Comparison of ENCODE assay signal across 19 mouse cellular contexts in genomic region chr2:70742588-70742987, GRCm38 (mm10).
DNase-seq lines count a peak whose midpoint lies in the region; ATAC-seq lines count a peak whose summit lies in the region.
"Had no signal": no experiment of that assay in that cellular context is flagged by ENCODE, and none has a peak within 500 bp of the region (broad histone marks: within the 10 kb centered on the region; RNA-seq: fewer than 3 reads in every experiment).

No protein-coding gene starts in this region.

- WGBS in midbrain, embryonic 12.5 days = 84% methylated on average over 2 of the region's 2 CpGs
- WGBS in midbrain, embryonic 15.5 days = 85% methylated on average over 2 of the region's 2 CpGs

- no peak for ATAC-seq in midbrain, embryonic 12.5 days (ENCODE audit: low FRiP score, low read depth)
- ATAC-seq in midbrain, embryonic 15.5 days (replicated peaks) = no peak
- ATAC-seq in megakaryocyte progenitor cell, adult 5-6 weeks (replicated peaks; ENCODE audit: poor library complexity) = peak; percentile 54
- ATAC-seq: CD4-positive, CD25-positive, alpha-beta regulatory T cell, adult 4 months; forebrain, embryonic 15.5 days; intestine, embryonic 15.5 days had no signal

- H3K27ac ChIP-seq in midbrain, embryonic 12.5 days (replicated peaks) = 0 out of 2 replicates have a peak overlapping the region, but pooled peaks have one; percentile 25
- H3K27ac ChIP-seq in midbrain, embryonic 15.5 days = no peak overlapping the region
- H3K27ac ChIP-seq: embryonic facial prominence, embryonic 13.5 days; forebrain, embryonic 15.5 days; heart, adult 2 months; hindbrain, embryonic 10.5 days; hindbrain, embryonic 14.5 days; intestine, embryonic 15.5 days had no signal

- peaks cover 44% of the 10 kb centered on the region for H3K36me3 ChIP-seq in midbrain, embryonic 12.5 days
- H3K36me3 ChIP-seq in midbrain, embryonic 15.5 days (replicated peaks) = peaks cover 11% of the 10 kb centered on the region

- DNase-seq in MEL-GATA-1-ER (ENCODE audit: extremely low read depth, low read depth) (peak; percentile 25), adipocyte (ENCODE audit: low spot score) (no peak)
- no peak for DNase-seq in left cerebral cortex, adult 9 months (ENCODE audit: low spot score in 2 of 2)
- DNase-seq: adrenal gland, postnatal 10 days; cerebellum, adult 11 months; cerebellum, adult 8-10 months; cerebellum, postnatal 14 days; gastrocnemius, postnatal 10 days; heart, adult 2 months had no signal

- H3K4me1 ChIP-seq in midbrain, embryonic 12.5 days = peaks cover 4% of the 10 kb centered on the region; the same call in 1 of the 2 replicates
- no peaks in the 10 kb centered on the region for H3K4me1 ChIP-seq in midbrain, embryonic 15.5 days
- H3K4me1 ChIP-seq: embryonic facial prominence, embryonic 13.5 days; heart, embryonic 12.5 days; hindbrain, embryonic 10.5 days; intestine, embryonic 15.5 days had no signal

- no peak overlapping the region for H3K4me3 ChIP-seq in midbrain, embryonic 12.5 days
- H3K4me3 ChIP-seq in midbrain, embryonic 15.5 days = no peak overlapping the region
- H3K4me3 ChIP-seq: embryonic facial prominence, embryonic 13.5 days; forebrain, embryonic 15.5 days; heart, adult 2 months; heart, embryonic 12.5 days; hindbrain, embryonic 10.5 days; intestine, embryonic 15.5 days had no signal

- no peak overlapping the region for H3K4me2 ChIP-seq in midbrain, embryonic 12.5 days (replicated peaks)
- no peak overlapping the region for H3K4me2 ChIP-seq in midbrain, embryonic 15.5 days
- H3K4me2 ChIP-seq: embryonic facial prominence, embryonic 13.5 days; forebrain, embryonic 15.5 days; heart, embryonic 12.5 days; hindbrain, embryonic 14.5 days; intestine, embryonic 15.5 days had no signal

- no peak overlapping the region for H3K9ac ChIP-seq in midbrain, embryonic 12.5 days (replicated peaks)
- no peak overlapping the region for H3K9ac ChIP-seq in midbrain, embryonic 15.5 days
- H3K9ac ChIP-seq: embryonic facial prominence, embryonic 13.5 days; forebrain, embryonic 15.5 days; heart, embryonic 12.5 days; hindbrain, embryonic 14.5 days; intestine, embryonic 15.5 days had no signal

- H3K27me3 ChIP-seq in midbrain, embryonic 12.5 days = no peaks in the 10 kb centered on the region
- H3K27me3 ChIP-seq in midbrain, embryonic 15.5 days (replicated peaks) = no peaks in the 10 kb centered on the region
- H3K27me3 ChIP-seq: embryonic facial prominence, embryonic 13.5 days; forebrain, embryonic 15.5 days; heart, embryonic 12.5 days; intestine, embryonic 15.5 days had no signal

- H3K9me3 ChIP-seq in midbrain, embryonic 12.5 days = no peaks in the 10 kb centered on the region
- H3K9me3 ChIP-seq in midbrain, embryonic 15.5 days = no peaks in the 10 kb centered on the region
- H3K9me3 ChIP-seq: embryonic facial prominence, embryonic 13.5 days; forebrain, embryonic 15.5 days; heart, embryonic 12.5 days; hindbrain, embryonic 10.5 days; intestine, embryonic 15.5 days had no signal
